ENCODE assay signal across 30 mouse cellular contexts in genomic region chr13:30063741-30064140, GRCm38 (mm10).
"Had no signal": no experiment of that assay in that cellular context is flagged by ENCODE, and none has a peak within 500 bp of the region (broad histone marks: within the 10 kb centered on the region; RNA-seq: fewer than 3 reads in every experiment).

No protein-coding gene starts in this region.

- ATAC-seq: liver, embryonic 12.5 days; liver, postnatal 0 days; lung, postnatal 0 days; midbrain, embryonic 15.5 days; midbrain, embryonic 16.5 days had no signal

- H3K9me3 ChIP-seq: limb, embryonic 10.5 days; limb, embryonic 12.5 days; limb, embryonic 13.5 days; limb, embryonic 15.5 days; liver, embryonic 12.5 days; liver, embryonic 13.5 days; liver, embryonic 15.5 days; lung, embryonic 15.5 days; megakaryocyte, embryonic 14.5 days; midbrain, embryonic 10.5 days; midbrain, embryonic 12.5 days; midbrain, embryonic 15.5 days had no signal

- H3K4me2 ChIP-seq: limb, embryonic 12.5 days; limb, embryonic 13.5 days; limb, embryonic 15.5 days; liver, embryonic 11.5 days; liver, embryonic 12.5 days; liver, embryonic 13.5 days; liver, embryonic 15.5 days; lung, embryonic 14.5 days; lung, embryonic 15.5 days; midbrain, embryonic 12.5 days; midbrain, embryonic 15.5 days had no signal

- H3K4me1 ChIP-seq: limb, embryonic 10.5 days; limb, embryonic 13.5 days; limb, embryonic 15.5 days; liver, embryonic 12.5 days; liver, embryonic 13.5 days; liver, embryonic 15.5 days; lung, embryonic 15.5 days; midbrain, embryonic 15.5 days had no signal

- DNase-seq: left cerebral cortex, postnatal 4 days; liver; liver, embryonic 13.5 days; liver, postnatal 0 days; lung, adult 18-20 months; lung, adult 2 months; lung, embryonic 14.5 days; lung, postnatal 10 days; lung, postnatal 14 days; lung, postnatal 36 days; lung, postnatal 4 days; midbrain, embryonic 14.5 days had no signal

- H3K4me3 ChIP-seq: left cerebral cortex, adult 2 months; limb, embryonic 10.5 days; limb, embryonic 12.5 days; limb, embryonic 13.5 days; limb, embryonic 15.5 days; liver, embryonic 12.5 days; liver, embryonic 13.5 days; liver, embryonic 15.5 days; lung, embryonic 15.5 days; megakaryocyte, embryonic 14.5 days; midbrain, embryonic 10.5 days; midbrain, embryonic 12.5 days; midbrain, embryonic 15.5 days; myocyte had no signal

- H3K36me3 ChIP-seq: limb, embryonic 10.5 days; limb, embryonic 12.5 days; limb, embryonic 13.5 days; limb, embryonic 15.5 days; liver, embryonic 12.5 days; liver, embryonic 13.5 days; liver, embryonic 15.5 days; lung, embryonic 15.5 days; midbrain, embryonic 10.5 days; midbrain, embryonic 12.5 days; midbrain, embryonic 15.5 days had no signal

- H3K9ac ChIP-seq: limb, embryonic 12.5 days; limb, embryonic 13.5 days; limb, embryonic 15.5 days; liver, embryonic 12.5 days; liver, embryonic 13.5 days; liver, embryonic 14.5 days; liver, embryonic 15.5 days; liver, postnatal 0 days; lung, embryonic 14.5 days; lung, embryonic 15.5 days; midbrain, embryonic 12.5 days; midbrain, embryonic 15.5 days had no signal

- H3K27me3 ChIP-seq: limb, embryonic 12.5 days; limb, embryonic 13.5 days; limb, embryonic 15.5 days; liver, embryonic 12.5 days; liver, embryonic 13.5 days; liver, embryonic 15.5 days; lung, embryonic 15.5 days; midbrain, embryonic 12.5 days; midbrain, embryonic 15.5 days had no signal

- H3K27ac ChIP-seq: left cerebral cortex, adult 2 months; limb, embryonic 10.5 days; limb, embryonic 12.5 days; limb, embryonic 13.5 days; limb, embryonic 15.5 days; liver, embryonic 12.5 days; liver, embryonic 13.5 days; liver, embryonic 14.5 days; liver, embryonic 15.5 days; lung, embryonic 15.5 days; macrophage; midbrain, embryonic 10.5 days; midbrain, embryonic 12.5 days; midbrain, embryonic 15.5 days had no signal
